Mouse (Mus musculus) gastrocnemius, postnatal 10 days (tissue): Measurements from ENCODE around the gene Nphp4. TPM values are rescaled to one million over a fixed set of nuclear protein-coding genes. Genes with fewer than 3 reads are reported as not detected.

ENCODE experiments used
- DNase-seq: peaks from one replicate; pipeline ENCODE4 v3.0.0; 2021; ENCODE audit warnings: mixed read lengths
- long read RNA-seq, 2 experiments: library from polyadenylated mRNA; stranded (forward); transcript quantifications; one replicate each; pipeline ENCODE4 v2.0.0; 2021
- total RNA-seq, 2 experiments: library from RNA; stranded (reverse); gene quantifications; 2 replicates each; pipeline ENCODE4 v1.2.3; 2021

Gene Nphp4
- 1 to 10 TPM; 1.2 to 1.8 TPM for total RNA-seq
- long read RNA-seq, experiment 1, partial matches to known transcripts = 0 of 3 reads
- long read RNA-seq, experiment 1, other reads (novel, unspliced or antisense) = 3 of 3 reads
- long read RNA-seq, experiment 2, partial matches to known transcripts = 0 of 2 reads
- long read RNA-seq, experiment 2, other reads (novel, unspliced or antisense) = 2 of 2 reads

GRCm38 (mm10) chr4:152476427-152477023 is at the start of gene Nphp4:
Gene Nphp4, plus strand, starts transcription at chr4:152476706.
- no peak for DNase-seq

DNA sequence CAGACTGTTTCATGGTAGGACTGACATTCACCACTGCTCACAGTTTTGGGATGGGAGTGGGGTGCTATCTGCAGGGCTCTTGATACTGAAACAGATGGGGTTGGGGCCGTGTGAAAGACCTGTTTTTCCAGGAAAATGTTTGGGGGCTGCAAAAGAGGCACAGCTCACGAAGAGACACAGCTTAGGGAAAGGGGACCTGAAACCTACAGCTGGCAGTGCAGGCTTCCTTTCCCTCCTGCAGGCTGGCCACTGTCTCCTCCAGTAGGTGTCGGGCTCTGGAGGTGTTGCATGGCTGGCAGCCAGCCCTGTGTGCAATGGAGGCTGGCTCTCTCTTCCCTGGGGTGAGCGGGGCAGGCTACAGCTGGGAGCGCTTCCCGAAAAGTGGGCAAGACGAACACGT is 48.2 kb upstream of the Nphp4 start:
- no peak for DNase-seq

GRCm38 (mm10) chr4:152432308-152432707 is 44.2 kb upstream of the Nphp4 start:
- peak; percentile 47 for DNase-seq

DNA sequence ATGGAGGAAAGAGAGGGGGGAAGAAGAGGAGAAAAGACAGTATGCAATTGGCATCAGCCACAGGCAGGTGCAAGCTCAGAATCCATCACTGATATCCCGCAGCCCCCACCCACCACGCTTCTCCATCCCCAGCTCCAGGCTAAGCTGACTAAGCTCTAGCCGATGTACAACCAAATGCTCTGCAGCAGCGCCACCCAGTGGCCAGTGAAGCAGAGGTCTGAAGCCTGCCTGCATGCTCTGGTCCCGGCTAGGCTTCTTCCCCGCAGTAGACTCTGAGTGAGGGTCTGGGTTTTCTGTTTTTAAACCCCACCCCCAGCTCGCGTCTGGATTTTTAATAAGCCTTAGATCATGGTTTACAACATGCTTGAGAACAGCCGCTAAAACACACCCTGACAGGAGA is 41.7 kb upstream of the Nphp4 start:
- peak; percentile 95 for DNase-seq

DNA sequence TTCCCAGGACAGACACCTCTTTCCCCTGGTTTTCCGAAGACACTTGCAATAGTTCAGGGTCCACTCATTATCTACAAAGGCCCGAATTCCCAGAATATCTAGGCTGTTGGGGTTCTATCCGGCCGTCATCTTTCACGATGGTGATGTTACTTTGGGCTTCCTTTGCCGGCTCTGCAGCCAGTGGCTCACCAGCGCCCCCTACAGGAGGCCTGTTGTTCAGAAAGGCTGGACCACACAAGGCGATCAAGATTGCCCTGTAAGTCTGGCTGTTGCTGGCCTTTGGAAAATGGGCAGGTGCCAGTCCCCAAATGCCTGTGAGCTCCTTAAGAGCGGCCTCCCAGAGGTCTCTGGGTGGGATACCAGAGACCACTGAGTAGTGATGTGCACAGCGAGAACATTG is 41.3 kb upstream of the Nphp4 start:
- DNase-seq = peak; percentile 89

DNA sequence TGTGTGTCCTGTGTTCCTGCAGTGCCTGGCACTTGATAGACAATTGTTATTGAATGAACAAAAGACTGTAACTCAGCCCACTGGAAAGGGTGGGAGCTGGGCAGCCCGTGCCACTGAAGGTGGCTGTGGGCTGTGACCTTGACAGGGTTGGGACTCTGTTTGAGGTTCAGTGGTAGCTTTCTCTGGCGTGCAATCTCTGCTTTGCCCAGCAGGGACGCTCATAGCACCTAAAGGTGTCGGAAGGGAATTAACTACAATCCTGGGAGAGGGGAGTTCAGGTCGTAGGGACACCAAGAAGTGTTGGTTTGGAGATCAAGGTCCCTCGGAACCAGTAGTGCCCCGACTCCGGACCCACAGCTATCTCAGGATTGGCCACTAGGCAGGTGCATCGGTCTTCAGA is 35.6 kb upstream of the Nphp4 start:
- no peak for DNase-seq

- DNase-seq = no peak
Measured at GRCm38 (mm10) chr4:152441536-152441935, 35.0 kb upstream of the Nphp4 start.

DNA sequence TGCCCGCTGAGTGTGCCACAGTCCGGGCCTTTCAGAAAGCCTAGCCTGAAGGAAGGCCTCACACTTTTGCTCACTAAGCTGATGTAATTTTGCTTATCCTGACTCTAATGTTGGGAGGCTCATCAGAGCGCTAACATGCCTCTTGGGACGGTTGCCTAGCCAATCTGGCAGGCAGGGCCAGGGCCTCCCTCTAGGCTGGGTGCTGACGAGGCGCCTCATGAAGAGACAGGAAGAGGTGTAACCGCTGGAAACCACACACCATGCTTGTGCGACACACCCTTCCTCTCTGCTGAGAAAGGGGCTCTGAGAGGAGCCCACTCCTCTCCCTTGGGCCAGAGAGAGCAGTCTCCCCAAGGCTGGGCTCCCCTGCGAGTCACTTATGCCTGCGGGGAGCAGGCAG is 30.3 kb upstream of the Nphp4 start:
- DNase-seq = no peak

- no peak for DNase-seq
Measured at GRCm38 (mm10) chr4:152447731-152448665, 28.5 kb upstream of the Nphp4 start.

- no peak for DNase-seq
Measured at GRCm38 (mm10) chr4:152448666-152449018, 27.9 kb upstream of the Nphp4 start.

DNA sequence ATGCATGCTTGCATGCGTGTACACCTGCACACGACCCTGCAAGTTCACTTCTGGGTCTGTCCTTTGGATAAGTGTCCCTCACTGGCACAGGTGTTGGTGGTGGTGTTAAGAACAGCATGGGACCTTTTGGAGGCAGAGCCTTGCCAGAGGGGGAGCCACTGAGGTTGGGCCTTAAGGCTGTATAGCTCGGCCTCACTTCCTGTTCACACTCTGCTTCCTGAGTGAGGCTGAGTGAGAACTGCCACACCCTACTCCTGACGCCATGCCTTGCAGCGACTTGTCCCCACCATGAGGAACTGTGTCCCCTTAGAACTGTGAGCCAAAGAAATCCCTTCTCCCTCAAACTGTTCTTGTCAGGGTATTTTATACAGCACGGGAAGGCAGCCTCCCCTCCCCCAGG is 25.1 kb upstream of the Nphp4 start:
- DNase-seq = no peak

DNA sequence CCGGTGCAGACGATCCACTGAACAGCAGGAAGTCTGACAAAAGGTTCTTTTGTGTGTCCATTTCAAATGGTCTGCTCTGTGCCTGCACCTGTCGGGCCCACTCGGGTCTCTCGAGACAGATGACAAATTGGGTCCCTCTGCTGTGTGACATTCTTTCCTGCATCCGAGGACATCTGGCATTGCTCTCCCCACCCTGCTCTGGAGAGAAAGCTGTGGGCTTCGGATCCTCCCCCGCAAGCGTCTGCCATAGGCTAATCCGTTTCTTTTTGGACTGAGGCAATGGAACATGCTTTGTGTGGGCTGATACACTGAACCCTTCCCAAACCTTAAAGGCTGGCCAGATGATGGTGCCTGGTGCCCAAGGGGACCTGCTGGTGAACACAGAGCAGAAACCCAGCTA is 23.4 kb upstream of the Nphp4 start:
- no peak for DNase-seq

GRCm38 (mm10) chr4:152454153-152454552 is 22.4 kb upstream of the Nphp4 start:
- no peak for DNase-seq

- no peak for DNase-seq
Measured at GRCm38 (mm10) chr4:152456609-152457008, 19.9 kb upstream of the Nphp4 start.

DNA sequence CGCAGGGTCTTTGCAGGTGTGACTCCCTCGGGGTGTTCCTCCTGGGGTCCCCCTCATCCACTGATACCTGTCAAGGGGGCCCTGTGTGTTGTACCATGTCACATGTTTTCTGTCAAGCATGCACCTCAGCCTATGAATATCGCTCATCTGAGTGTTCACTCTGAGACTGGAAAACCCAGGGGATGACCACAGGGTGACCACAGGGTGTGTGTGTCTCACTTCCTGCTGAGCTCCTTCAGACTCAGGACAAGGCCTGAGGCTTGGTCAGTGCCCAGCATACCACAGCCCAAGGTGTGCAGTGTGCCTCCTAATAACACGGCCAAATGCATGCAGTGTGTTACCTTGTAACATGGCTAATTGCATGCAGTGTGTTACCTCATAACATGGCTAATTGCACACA is 18.8 kb upstream of the Nphp4 start:
- DNase-seq = no peak

DNA sequence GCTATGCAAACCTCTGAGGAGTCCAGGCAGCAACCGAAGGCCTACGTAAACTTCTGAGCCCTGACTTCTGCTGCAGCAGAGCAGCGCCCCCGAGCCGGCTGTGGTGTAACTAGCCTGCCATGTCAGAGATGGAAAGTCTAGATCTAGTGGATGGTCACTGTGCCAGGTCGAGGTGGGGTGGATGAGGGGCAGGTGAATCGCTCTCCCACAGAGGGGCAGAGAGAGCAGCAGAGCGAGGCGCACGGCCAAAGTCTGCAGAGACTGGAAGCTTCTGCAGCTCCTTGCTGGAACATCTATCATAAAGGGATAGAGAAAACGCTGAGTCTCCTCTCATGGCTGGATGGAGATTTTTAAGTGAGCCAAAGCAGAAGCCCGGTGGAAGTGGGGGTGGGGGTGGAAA is 14.0 kb upstream of the Nphp4 start:
- no peak for DNase-seq

GRCm38 (mm10) chr4:152463147-152463546 is 13.4 kb upstream of the Nphp4 start:
- peak; percentile 68 for DNase-seq

GRCm38 (mm10) chr4:152465116-152465515 is 11.4 kb upstream of the Nphp4 start:
- no peak for DNase-seq

DNA sequence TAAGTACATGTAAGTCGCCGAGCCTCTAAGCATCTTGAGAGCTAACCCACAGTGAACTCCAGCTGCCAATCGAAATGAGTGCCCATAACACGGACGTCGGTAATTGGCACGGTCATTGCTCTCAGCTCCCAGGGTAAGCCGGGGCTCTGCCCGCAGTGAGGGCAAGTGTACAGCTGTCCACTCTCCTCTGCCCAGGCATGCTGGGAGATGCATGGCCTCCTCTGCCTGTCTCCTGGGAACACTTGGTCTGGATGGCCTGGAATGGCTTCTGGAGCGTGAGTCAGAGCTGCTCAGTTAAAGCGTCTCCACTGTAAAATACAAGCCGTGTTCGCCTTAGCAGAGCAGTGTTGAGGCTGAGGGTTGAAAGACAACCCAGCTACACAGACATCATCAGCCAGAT is 9.9 kb upstream of the Nphp4 start:
- DNase-seq = peak; percentile 30

DNA sequence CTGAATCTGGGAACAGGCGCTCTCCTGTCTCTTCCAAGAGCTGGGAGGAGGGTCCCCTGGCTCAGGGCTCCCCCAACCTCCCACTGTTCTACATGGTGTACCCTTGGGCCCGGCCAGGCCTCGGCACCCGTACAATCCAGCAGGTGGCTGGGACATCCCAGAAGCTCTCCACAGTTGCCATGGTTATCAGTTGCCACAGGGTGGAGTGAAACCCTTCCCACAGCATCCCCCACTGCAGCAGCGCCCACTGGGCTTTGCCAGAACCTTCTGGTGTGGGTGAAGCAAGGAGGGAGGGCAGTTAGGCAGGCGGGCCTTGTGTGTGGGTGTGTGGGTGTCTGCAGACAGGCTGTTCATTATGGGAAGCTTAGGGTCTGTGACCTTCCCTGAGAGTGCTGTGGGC is 8.6 kb upstream of the Nphp4 start:
- DNase-seq = no peak

GRCm38 (mm10) chr4:152475941-152476340 is 565 bp upstream of the Nphp4 start:
- no peak for DNase-seq

DNA sequence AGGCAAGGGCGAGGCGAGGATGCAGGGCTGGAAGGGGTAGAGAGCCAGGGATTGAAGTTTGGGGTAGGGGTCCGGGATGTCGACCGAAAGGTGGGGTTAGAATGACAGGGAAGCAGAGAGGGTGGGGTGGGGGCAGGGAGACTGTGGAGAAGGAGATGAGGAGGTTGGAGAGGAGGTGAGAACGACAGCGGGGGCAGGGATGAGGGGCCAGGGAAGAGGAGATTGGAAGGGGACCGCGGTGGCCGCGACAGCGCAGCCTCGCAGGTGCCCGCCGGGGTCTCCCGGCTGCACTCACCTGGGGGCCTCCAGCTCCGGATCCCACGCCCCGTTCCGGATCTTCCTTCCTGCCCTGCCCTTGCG is 580 bp downstream of the Nphp4 start:
- no peak for DNase-seq

DNA sequence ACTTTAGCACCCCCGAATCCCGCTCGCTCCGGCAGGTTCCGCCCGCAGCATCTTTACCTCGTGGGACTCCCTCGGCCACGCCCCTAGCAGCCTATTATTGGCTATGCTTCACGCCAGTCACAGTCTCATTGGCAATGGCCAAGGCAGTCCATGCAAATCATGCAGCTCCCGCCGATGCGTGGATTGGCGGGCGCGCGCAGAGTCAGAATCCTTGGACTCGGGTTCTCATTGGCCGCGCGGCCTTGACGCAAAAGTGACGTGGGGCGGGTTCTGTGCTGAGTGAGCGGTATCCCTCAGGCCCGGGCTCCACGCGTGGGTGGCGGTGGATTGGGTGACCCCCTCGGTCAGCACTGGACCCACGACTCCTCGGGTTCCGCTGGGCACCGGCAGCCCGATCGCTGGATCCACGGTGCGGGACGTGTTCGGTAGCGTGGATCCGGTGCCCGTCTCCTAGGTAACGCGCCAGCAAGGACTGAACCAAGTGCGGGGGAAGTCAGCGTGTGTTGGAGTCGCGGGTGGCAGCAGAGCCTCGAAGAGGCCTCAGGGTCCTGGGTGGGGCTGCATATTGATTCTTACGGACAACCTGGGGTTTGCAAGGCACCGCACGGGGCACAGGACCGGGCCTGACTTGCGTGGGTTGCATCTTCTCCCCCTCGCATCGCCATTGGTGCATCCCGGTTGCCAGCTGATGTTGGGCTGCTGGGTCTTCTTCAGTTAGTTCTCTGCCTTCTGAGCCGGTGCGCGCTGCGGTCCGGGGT is 1.1 kb downstream of the Nphp4 start, which contains the start of gene Kcnab2:
Gene Kcnab2 (minus strand): TSS at position 406 of the 758 bp plus-strand sequence.
- DNase-seq = peak; percentile 97
